Mouse (Mus musculus): ENCODE measurements at regions not wholly inside any gene's neighbourhood (a gene's known extent, or its start where the extent isn't known, plus 50 kb on each side); places are given as distances from the start of the nearest gene placed in this dataset.

GRCm38 (mm10) chr19:18334639-18335038, 297.0 kb downstream of the Ostf1 start:
- no peak for TF ChIP-seq POLR2A (IDR thresholded peaks at IDR 0.05; ENCODE audit: extremely low read depth, insufficient read depth, low read length)
- TF ChIP-seq CTCF (IDR thresholded peaks at IDR 0.05; ENCODE audit: low read depth, low read length), result no peak
- Histone ChIP-seq H3K36me3 (ENCODE audit: control insufficient read depth, insufficient read depth, low read length) (no peaks in the 10 kb centered on the region), H3K4me1 (ENCODE audit: control insufficient read depth, insufficient read depth, low read length) (no peaks in the 10 kb centered on the region), H3K27me3 (ENCODE audit: control insufficient read depth, insufficient read depth, low read length) (no peaks in the 10 kb centered on the region; the same call in 1 of the 2 replicates), H3K79me2 (ENCODE audit: control insufficient read depth, insufficient read depth, low read length) (no peaks in the 10 kb centered on the region), H3K27ac (replicated peaks; ENCODE audit: insufficient read depth, low read depth, low read length) (no peak overlapping the region), H3K4me3 (ENCODE audit: insufficient read depth, low read depth, low read length) (no peak overlapping the region), H3K9ac (ENCODE audit: low read depth, low read length) (no peak overlapping the region)
- 83% methylated on average over 7 of the region's 7 CpGs for WGBS
- no peak for DNase-seq (ENCODE audit: extremely low read depth, low read depth, low spot score)

- Histone ChIP-seq H3K36me3 (ENCODE audit: control insufficient read depth, insufficient read depth, low read length) (no peaks in the 10 kb centered on the region), H3K27me3 (ENCODE audit: control insufficient read depth, insufficient read depth, low read length) (no peaks in the 10 kb centered on the region; the same call in 1 of the 2 replicates), H3K4me3 (ENCODE audit: insufficient read depth, low read depth, low read length) (no peak overlapping the region), H3K27ac (replicated peaks; ENCODE audit: insufficient read depth, low read depth, low read length) (no peak overlapping the region), H3K9ac (ENCODE audit: low read depth, low read length) (no peak overlapping the region), H3K4me1 (ENCODE audit: control insufficient read depth, insufficient read depth, low read length) (no peaks in the 10 kb centered on the region), H3K79me2 (ENCODE audit: control insufficient read depth, insufficient read depth, low read length) (no peaks in the 10 kb centered on the region)
- DNase-seq (ENCODE audit: extremely low read depth, low read depth, low spot score), result no peak
- TF ChIP-seq POLR2A (IDR thresholded peaks at IDR 0.05; ENCODE audit: extremely low read depth, insufficient read depth, low read length), result no peak
- no peak for TF ChIP-seq CTCF (IDR thresholded peaks at IDR 0.05; ENCODE audit: low read depth, low read length)
- WGBS, result 78% methylated on average over 7 of the region's 7 CpGs
Measured at GRCm38 (mm10) chr19:18331811-18332210, 299.8 kb downstream of the Ostf1 start.

GRCm38 (mm10) chr19:18329421-18329820, 302.2 kb downstream of the Ostf1 start:
- Histone ChIP-seq H3K36me3 (ENCODE audit: control insufficient read depth, insufficient read depth, low read length) (no peaks in the 10 kb centered on the region), H3K4me1 (ENCODE audit: control insufficient read depth, insufficient read depth, low read length) (no peaks in the 10 kb centered on the region), H3K9ac (ENCODE audit: low read depth, low read length) (no peak overlapping the region), H3K79me2 (ENCODE audit: control insufficient read depth, insufficient read depth, low read length) (no peaks in the 10 kb centered on the region), H3K27ac (replicated peaks; ENCODE audit: insufficient read depth, low read depth, low read length) (no peak overlapping the region), H3K4me3 (ENCODE audit: insufficient read depth, low read depth, low read length) (no peak overlapping the region), H3K27me3 (ENCODE audit: control insufficient read depth, insufficient read depth, low read length) (no peaks in the 10 kb centered on the region; the same call in 1 of the 2 replicates)
- no peak for DNase-seq (ENCODE audit: extremely low read depth, low read depth, low spot score)
- 66% methylated on average over 2 of the region's 2 CpGs for WGBS
- TF ChIP-seq CTCF (IDR thresholded peaks at IDR 0.05; ENCODE audit: low read depth, low read length) (no peak), POLR2A (IDR thresholded peaks at IDR 0.05; ENCODE audit: extremely low read depth, insufficient read depth, low read length) (no peak)

GRCm38 (mm10) chr19:18318391-18318944, 313.2 kb downstream of the Ostf1 start:
- Histone ChIP-seq H3K4me3 (ENCODE audit: insufficient read depth, low read depth, low read length) (no peak overlapping the region), H3K27ac (replicated peaks; ENCODE audit: insufficient read depth, low read depth, low read length) (no peak overlapping the region), H3K9ac (ENCODE audit: low read depth, low read length) (no peak overlapping the region), H3K36me3 (ENCODE audit: control insufficient read depth, insufficient read depth, low read length) (no peaks in the 10 kb centered on the region), H3K27me3 (ENCODE audit: control insufficient read depth, insufficient read depth, low read length) (no peaks in the 10 kb centered on the region), H3K4me1 (ENCODE audit: control insufficient read depth, insufficient read depth, low read length) (no peaks in the 10 kb centered on the region), H3K79me2 (ENCODE audit: control insufficient read depth, insufficient read depth, low read length) (no peaks in the 10 kb centered on the region)
- 89% methylated on average over 1 of the region's 1 CpGs for WGBS
- no peak for DNase-seq (ENCODE audit: extremely low read depth, low read depth, low spot score)
- TF ChIP-seq CTCF (IDR thresholded peaks at IDR 0.05; ENCODE audit: low read depth, low read length), result no peak
- TF ChIP-seq POLR2A (IDR thresholded peaks at IDR 0.05; ENCODE audit: extremely low read depth, insufficient read depth, low read length), result no peak

- Histone ChIP-seq H3K27ac (replicated peaks; ENCODE audit: insufficient read depth, low read depth, low read length) (no peak overlapping the region), H3K36me3 (ENCODE audit: control insufficient read depth, insufficient read depth, low read length) (no peaks in the 10 kb centered on the region), H3K27me3 (ENCODE audit: control insufficient read depth, insufficient read depth, low read length) (no peaks in the 10 kb centered on the region), H3K79me2 (ENCODE audit: control insufficient read depth, insufficient read depth, low read length) (no peaks in the 10 kb centered on the region), H3K4me1 (ENCODE audit: control insufficient read depth, insufficient read depth, low read length) (no peaks in the 10 kb centered on the region), H3K9ac (ENCODE audit: low read depth, low read length) (no peak overlapping the region), H3K4me3 (ENCODE audit: insufficient read depth, low read depth, low read length) (no peak overlapping the region)
- DNase-seq (ENCODE audit: extremely low read depth, low read depth, low spot score), result no peak
- 84% methylated on average over 1 of the region's 1 CpGs for WGBS
- TF ChIP-seq POLR2A (IDR thresholded peaks at IDR 0.05; ENCODE audit: extremely low read depth, insufficient read depth, low read length) (no peak), CTCF (IDR thresholded peaks at IDR 0.05; ENCODE audit: low read depth, low read length) (no peak)
Measured at GRCm38 (mm10) chr19:18273415-18273814, 358.2 kb downstream of the Ostf1 start.

- Histone ChIP-seq H3K4me3 (ENCODE audit: insufficient read depth, low read depth, low read length) (no peak overlapping the region), H3K27me3 (ENCODE audit: control insufficient read depth, insufficient read depth, low read length) (no peaks in the 10 kb centered on the region), H3K4me1 (ENCODE audit: control insufficient read depth, insufficient read depth, low read length) (no peaks in the 10 kb centered on the region), H3K36me3 (ENCODE audit: control insufficient read depth, insufficient read depth, low read length) (no peaks in the 10 kb centered on the region), H3K79me2 (ENCODE audit: control insufficient read depth, insufficient read depth, low read length) (no peaks in the 10 kb centered on the region), H3K9ac (ENCODE audit: low read depth, low read length) (no peak overlapping the region), H3K27ac (replicated peaks; ENCODE audit: insufficient read depth, low read depth, low read length) (no peak overlapping the region)
- no peak for DNase-seq (ENCODE audit: extremely low read depth, low read depth, low spot score)
- 87% methylated on average over 14 of the region's 14 CpGs for WGBS
- TF ChIP-seq POLR2A (IDR thresholded peaks at IDR 0.05; ENCODE audit: extremely low read depth, insufficient read depth, low read length), result no peak
Measured at GRCm38 (mm10) chr19:18255074-18255684, 376.4 kb downstream of the Ostf1 start.
